Mouse (Mus musculus): ENCODE measurements around the gene Syngr2.
A peak's percentile ranks its signal among the peaks of the same experiment; 100 is the strongest.

- peak; percentile 45; the same call in 1 of the 2 replicates for TF ChIP-seq POLR2A (IDR thresholded peaks at IDR 0.05; ENCODE audit: borderline replicate concordance, control insufficient read depth, low read depth, low read length)
- TF ChIP-seq CTCF (IDR thresholded peaks at IDR 0.05; ENCODE audit: control insufficient read depth, insufficient read depth, low read length): no peak
These were observed 39.0 kb downstream of the Syngr2 start for GRCm38 (mm10) chr11:117848271-117848984.
